Mouse (Mus musculus) midbrain, embryonic 16.5 days (tissue): ENCODE data around the gene Cdk5rap2. TPM values are rescaled to one million over a fixed set of nuclear protein-coding genes. Genes with fewer than 3 reads are reported as not detected.
A peak's percentile ranks its signal among the peaks of the same experiment; 100 is the strongest.

Experiments
- ATAC-seq: fragments of 200-750 bp; cut with Nextera tagmentation; 2 replicates; pipeline ENCODE4 v1.8.0; 2017; ENCODE audit warnings: moderate TSS enrichment
- H3K27ac ChIP-seq: fragments of 300-500 bp; sonication (generic); 2 replicates; pipeline ENCODE4 v1.5.1; 2014; ENCODE audit warnings: mild to moderate bottlenecking, low read length, mixed read lengths
- H3K27me3 ChIP-seq: fragments of 300-500 bp; sonication (generic); 2 replicates; pipeline ENCODE4 v1.6.1; 2014; ENCODE audit warnings: low read depth, low read length, mixed read lengths; ENCODE audit not compliant: control insufficient read depth, insufficient read depth
- H3K36me3 ChIP-seq: fragments of 300-500 bp; sonication (generic); 2 replicates; pipeline ENCODE4 v1.6.1; 2014; ENCODE audit warnings: mild to moderate bottlenecking, low read length, moderate library complexity, mixed read lengths; ENCODE audit not compliant: control insufficient read depth, insufficient read depth
- H3K4me1 ChIP-seq: fragments of 300-500 bp; sonication (generic); 2 replicates; pipeline ENCODE4 v1.6.1; 2014; ENCODE audit warnings: mild to moderate bottlenecking, low read length, mixed read lengths; ENCODE audit not compliant: control insufficient read depth, insufficient read depth
- H3K4me2 ChIP-seq: fragments of 300-500 bp; sonication (generic); 2 replicates; pipeline ENCODE4 v1.6.1; 2014; ENCODE audit warnings: mild to moderate bottlenecking, low read length, mixed read lengths
- H3K4me3 ChIP-seq: fragments of 300-500 bp; sonication (generic); 2 replicates; pipeline ENCODE4 v1.5.1; 2014; ENCODE audit warnings: low read depth, mild to moderate bottlenecking, low read length, moderate library complexity, mixed read lengths
- H3K9ac ChIP-seq: fragments of 300-500 bp; sonication (generic); 2 replicates; pipeline ENCODE4 v1.6.1; 2014; ENCODE audit warnings: low read depth, low read length, mixed read lengths
- H3K9me3 ChIP-seq: fragments of 300-500 bp; sonication (generic); replicated peaks from 2 replicates; pipeline ENCODE4 v1.6.1; 2014; ENCODE audit warnings: mild to moderate bottlenecking, low read length, mixed read lengths; ENCODE audit not compliant: control insufficient read depth, poor library complexity, severe bottlenecking
- WGBS: fragments of 180-500 bp; shearing (Covaris S2); extraction: QIAGEN DNeasy Blood & Tissue Kit; methylation state at CpG from one replicate; pipeline ENCODE4 v1.1.7; 2014; 5-methylcytosine and 5-hydroxymethylcytosine counted together
- polyA plus RNA-seq: library from polyadenylated mRNA; unstranded; fragments of >200 nt; fragmentation: Nextera tagmentation; extraction: Ambion mirVana; gene quantifications from 2 replicates; pipeline ENCODE4 v1.2.1, GENCODE M21; 2015

Gene Cdk5rap2
- polyA plus RNA-seq, 1 experiment from 2014 or later = 6.0 TPM

- ATAC-seq = no peak
- no peaks in the 10 kb centered on the region for H3K27me3 ChIP-seq
- H3K27ac ChIP-seq = no peak overlapping the region
- H3K9me3 ChIP-seq = no peaks in the 10 kb centered on the region
- H3K9ac ChIP-seq = no peak overlapping the region
- no peaks in the 10 kb centered on the region; the same call in 1 of the 2 replicates for H3K36me3 ChIP-seq
- WGBS = 89% methylated on average over 5 of the region's 5 CpGs
- H3K4me1 ChIP-seq = no peaks in the 10 kb centered on the region
- no peak overlapping the region for H3K4me3 ChIP-seq
- H3K4me2 ChIP-seq = no peak overlapping the region
These were observed 10.8 kb downstream of the Cdk5rap2 start for GRCm38 (mm10) chr4:70399476-70399875.

GRCm38 (mm10) chr4:70399074-70399473 is 11.2 kb downstream of the Cdk5rap2 start:
- Histone ChIP-seq H3K27ac (no peak overlapping the region), H3K4me3 (no peak overlapping the region), H3K27me3 (no peaks in the 10 kb centered on the region), H3K9ac (no peak overlapping the region), H3K4me2 (no peak overlapping the region), H3K9me3 (no peaks in the 10 kb centered on the region), H3K36me3 (no peaks in the 10 kb centered on the region; the same call in 1 of the 2 replicates), H3K4me1 (no peaks in the 10 kb centered on the region)
- WGBS = 82% methylated on average over 2 of the region's 2 CpGs
- ATAC-seq = no peak

- ATAC-seq = no peak
- WGBS = 80% methylated on average over 4 of the region's 4 CpGs
These were observed 12.2 kb downstream of the Cdk5rap2 start for GRCm38 (mm10) chr4:70398088-70398487.

GRCm38 (mm10) chr4:70396701-70397100 is 13.5 kb downstream of the Cdk5rap2 start:
- H3K27me3 ChIP-seq = no peaks in the 10 kb centered on the region
- H3K27ac ChIP-seq = no peak overlapping the region
- no peak overlapping the region for H3K4me3 ChIP-seq
- H3K9me3 ChIP-seq = no peaks in the 10 kb centered on the region
- no peaks in the 10 kb centered on the region for H3K4me1 ChIP-seq
- no peak for ATAC-seq
- WGBS = 95% methylated on average over 5 of the region's 5 CpGs
- no peaks in the 10 kb centered on the region; the same call in 1 of the 2 replicates for H3K36me3 ChIP-seq
- no peak overlapping the region for H3K4me2 ChIP-seq
- no peak overlapping the region for H3K9ac ChIP-seq

More at GRCm38 (mm10) chr4:70398088-70398487, 12.2 kb downstream of the Cdk5rap2 start:
- Histone ChIP-seq H3K4me3 (no peak overlapping the region), H3K27me3 (no peaks in the 10 kb centered on the region), H3K9ac (no peak overlapping the region), H3K36me3 (no peaks in the 10 kb centered on the region; the same call in 1 of the 2 replicates), H3K4me2 (no peak overlapping the region), H3K4me1 (no peaks in the 10 kb centered on the region), H3K9me3 (no peaks in the 10 kb centered on the region), H3K27ac (no peak overlapping the region)

- Histone ChIP-seq H3K9ac (no peak overlapping the region), H3K4me3 (no peak overlapping the region), H3K4me2 (no peak overlapping the region), H3K36me3 (no peaks in the 10 kb centered on the region), H3K9me3 (no peaks in the 10 kb centered on the region), H3K27ac (no peak overlapping the region), H3K27me3 (no peaks in the 10 kb centered on the region), H3K4me1 (no peaks in the 10 kb centered on the region)
- no peak for ATAC-seq
- 89% methylated on average over 2 of the region's 2 CpGs for WGBS
These were observed 15.5 kb downstream of the Cdk5rap2 start for GRCm38 (mm10) chr4:70394736-70395135.

- Histone ChIP-seq H3K9me3 (no peaks in the 10 kb centered on the region), H3K4me1 (no peaks in the 10 kb centered on the region), H3K4me3 (no peak overlapping the region), H3K9ac (no peak overlapping the region), H3K27me3 (no peaks in the 10 kb centered on the region), H3K27ac (no peak overlapping the region), H3K4me2 (no peak overlapping the region), H3K36me3 (no peaks in the 10 kb centered on the region)
- 92% methylated on average over 11 of the region's 11 CpGs for WGBS
- ATAC-seq = no peak
These were observed 18.4 kb downstream of the Cdk5rap2 start for GRCm38 (mm10) chr4:70391760-70392372.

- Histone ChIP-seq H3K27me3 (no peaks in the 10 kb centered on the region), H3K4me2 (no peak overlapping the region), H3K27ac (peak overlapping the region; percentile 26; the same call in 1 of the 2 replicates), H3K36me3 (no peaks in the 10 kb centered on the region), H3K9ac (no peak overlapping the region), H3K9me3 (no peaks in the 10 kb centered on the region), H3K4me1 (no peaks in the 10 kb centered on the region), H3K4me3 (no peak overlapping the region)
- ATAC-seq = no peak
- WGBS = 95% methylated on average over 9 of the region's 9 CpGs
These were observed 19.2 kb downstream of the Cdk5rap2 start for GRCm38 (mm10) chr4:70391073-70391472.

GRCm38 (mm10) chr4:70386206-70386605 is 24.0 kb downstream of the Cdk5rap2 start:
- no peak for ATAC-seq
- no peaks in the 10 kb centered on the region for H3K27me3 ChIP-seq
- no peak overlapping the region for H3K4me3 ChIP-seq
- WGBS = 91% methylated on average over 5 of the region's 5 CpGs
- no peaks in the 10 kb centered on the region for H3K4me1 ChIP-seq
- no peak overlapping the region for H3K4me2 ChIP-seq
- no peak overlapping the region for H3K9ac ChIP-seq
- H3K36me3 ChIP-seq = no peaks in the 10 kb centered on the region
- no peak overlapping the region for H3K27ac ChIP-seq
- no peaks in the 10 kb centered on the region for H3K9me3 ChIP-seq

- H3K27ac ChIP-seq = no peak overlapping the region
- H3K4me3 ChIP-seq = no peak overlapping the region
- ATAC-seq = no peak
- H3K4me2 ChIP-seq = no peak overlapping the region
- H3K27me3 ChIP-seq = no peaks in the 10 kb centered on the region
- H3K36me3 ChIP-seq = no peaks in the 10 kb centered on the region
- no peak overlapping the region for H3K9ac ChIP-seq
- no peaks in the 10 kb centered on the region for H3K9me3 ChIP-seq
- WGBS = 55% methylated on average over 4 of the region's 4 CpGs
- no peaks in the 10 kb centered on the region for H3K4me1 ChIP-seq
These were observed 32.9 kb downstream of the Cdk5rap2 start for GRCm38 (mm10) chr4:70377359-70377758.
